Mouse (Mus musculus) midbrain, embryonic 11.5 days (tissue): ENCODE data around the gene Deaf1. TPM values are rescaled to one million over a fixed set of nuclear protein-coding genes. Genes with fewer than 3 reads are reported as not detected.

ENCODE experiments used
- ATAC-seq: fragments of 200-750 bp; cut with Nextera tagmentation; 2 replicates; pipeline ENCODE4 v1.8.0; 2017; ENCODE audit warnings: moderate TSS enrichment, moderate library complexity; ENCODE audit not compliant: low FRiP score
- DNase-seq: peaks from one replicate; pipeline ENCODE4 v3.0.0; 2015; ENCODE audit warnings: low spot score; ENCODE audit errors: missing footprints
- H3K27ac ChIP-seq: fragments of 300-500 bp; sonication (generic); 2 replicates; pipeline ENCODE4 v1.5.1; 2014; ENCODE audit warnings: low read depth, low read length
- H3K27me3 ChIP-seq: fragments of 300-500 bp; sonication (generic); 2 replicates; pipeline ENCODE4 v1.6.1; 2014; ENCODE audit warnings: mild to moderate bottlenecking, low read length, moderate library complexity, mixed read lengths; ENCODE audit not compliant: control insufficient read depth, insufficient read depth
- H3K36me3 ChIP-seq: fragments of 300-500 bp; sonication (generic); 2 replicates; pipeline ENCODE4 v1.6.1; 2014; ENCODE audit warnings: mild to moderate bottlenecking, low read length, moderate library complexity, mixed read lengths; ENCODE audit not compliant: control insufficient read depth, insufficient read depth
- H3K4me1 ChIP-seq: fragments of 300-500 bp; sonication (generic); 2 replicates; pipeline ENCODE4 v1.6.1; 2014; ENCODE audit warnings: low read length; ENCODE audit not compliant: control insufficient read depth, insufficient read depth
- H3K4me2 ChIP-seq: fragments of 300-500 bp; sonication (generic); 2 replicates; pipeline ENCODE4 v1.6.1; 2014; ENCODE audit warnings: mild to moderate bottlenecking, moderate library complexity
- H3K4me3 ChIP-seq: fragments of 300-500 bp; sonication (generic); 2 replicates; pipeline ENCODE4 v1.5.1; 2014; ENCODE audit warnings: low read depth, low read length
- H3K9ac ChIP-seq: fragments of 300-500 bp; sonication (generic); 2 replicates; pipeline ENCODE4 v1.6.1; 2014; ENCODE audit warnings: low read length
- H3K9me3 ChIP-seq: fragments of 300-500 bp; sonication (generic); 2 replicates; pipeline ENCODE4 v1.6.1; 2016; ENCODE audit warnings: low read length; ENCODE audit not compliant: control insufficient read depth
- WGBS: fragments of 180-500 bp; shearing (Covaris S2); extraction: QIAGEN DNeasy Blood & Tissue Kit; methylation state at CpG from one replicate; pipeline ENCODE4 v1.1.7; 2014; 5-methylcytosine and 5-hydroxymethylcytosine counted together
- polyA plus RNA-seq: library from polyadenylated mRNA; unstranded; fragments of >200 nt; fragmentation: Nextera tagmentation; extraction: Ambion mirVana; gene quantifications from 2 replicates; pipeline ENCODE4 v1.2.1, GENCODE M21; 2014

Gene Deaf1
- polyA plus RNA-seq, 1 experiment from 2014 or later: 66.9 TPM

GRCm38 (mm10) chr7:141292583-141293388 is 34.7 kb downstream of the Deaf1 start:
- WGBS: 23% methylated on average over 15 of the region's 15 CpGs
- no peak overlapping the region; the same call in 1 of the 2 replicates for H3K9ac ChIP-seq

DNA sequence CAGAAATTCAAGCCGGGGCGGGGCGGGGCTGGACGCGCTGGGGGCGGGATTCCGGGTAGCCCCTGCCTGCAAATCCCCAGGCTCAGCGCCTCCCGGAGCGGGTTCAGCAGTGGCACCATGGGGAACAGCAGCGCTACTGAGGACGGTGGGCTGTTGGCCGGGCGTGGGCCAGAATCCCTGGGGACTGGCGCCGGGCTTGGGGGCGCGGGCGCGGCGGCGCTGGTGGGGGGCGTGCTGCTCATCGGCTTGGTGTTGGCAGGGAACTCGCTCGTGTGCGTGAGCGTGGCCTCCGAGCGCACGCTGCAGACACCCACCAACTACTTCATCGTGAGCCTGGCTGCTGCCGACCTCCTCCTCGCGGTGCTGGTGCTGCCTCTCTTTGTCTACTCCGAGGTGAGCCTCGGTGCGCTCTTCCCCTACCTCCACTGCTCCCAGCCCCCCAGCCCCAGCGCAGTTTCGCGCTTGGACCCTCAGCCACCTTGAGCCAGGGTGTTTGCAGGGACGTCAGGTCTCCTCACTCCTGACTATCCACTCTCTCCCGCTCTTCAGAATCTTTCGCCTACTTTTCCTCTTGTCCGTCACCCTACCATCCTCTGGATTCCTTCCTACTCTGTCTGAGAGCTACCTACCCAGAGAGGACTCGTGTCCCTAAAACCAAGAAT is 35.4 kb downstream of the Deaf1 start, which contains the start of gene Drd4:
TSS of gene Drd4 (plus strand) at position 86 of the 662 bp plus-strand sequence.
- ATAC-seq (peak; percentile 60), DNase-seq (peak; percentile 95)
- under 1% methylated on average over 45 of the region's 46 CpGs for WGBS
- peak within 1 kb of the TSS; percentile 88 for H3K4me2 ChIP-seq
- H3K9me3 ChIP-seq: no peaks in the 10 kb centered on the region
- H3K4me1 ChIP-seq: peaks cover 21% of the 10 kb centered on the region
- peak within 1 kb of the TSS; percentile 65 for H3K9ac ChIP-seq
- H3K4me3 ChIP-seq: peak within 1 kb of the TSS; percentile 43
- H3K27ac ChIP-seq: no peak within 1 kb of the TSS
- peaks cover 57% of the 10 kb centered on the region for H3K27me3 ChIP-seq
- H3K36me3 ChIP-seq: peaks cover under 1% of the 10 kb centered on the region; the same call in 1 of the 2 replicates

More at GRCm38 (mm10) chr7:141292583-141293388, 34.7 kb downstream of the Deaf1 start:
- peak overlapping the region; percentile 88 for H3K4me2 ChIP-seq
- peaks cover 57% of the 10 kb centered on the region for H3K27me3 ChIP-seq
- no peaks in the 10 kb centered on the region for H3K9me3 ChIP-seq
- DNase-seq: peak; percentile 90
- H3K4me1 ChIP-seq: peaks cover 21% of the 10 kb centered on the region
- H3K36me3 ChIP-seq: peaks cover 4% of the 10 kb centered on the region
- H3K27ac ChIP-seq: no peak overlapping the region
- ATAC-seq: 0 out of 2 replicates have a peak, but pooled peaks have one; percentile 6
- H3K4me3 ChIP-seq: peak overlapping the region; percentile 43

GRCm38 (mm10) chr7:141288042-141288441 is 39.4 kb downstream of the Deaf1 start:
- 87% methylated on average over 3 of the region's 3 CpGs for WGBS

GRCm38 (mm10) chr7:141282756-141283155 is 44.7 kb downstream of the Deaf1 start:
- ATAC-seq: no peak
- Histone ChIP-seq H3K9me3 (no peaks in the 10 kb centered on the region), H3K27ac (no peak overlapping the region), H3K36me3 (no peaks in the 10 kb centered on the region), H3K4me1 (peaks cover 5% of the 10 kb centered on the region), H3K4me3 (no peak overlapping the region), H3K9ac (no peak overlapping the region), H3K27me3 (peaks cover 7% of the 10 kb centered on the region), H3K4me2 (no peak overlapping the region)
- no peak for DNase-seq
- 87% methylated on average over 4 of the region's 4 CpGs for WGBS

More at GRCm38 (mm10) chr7:141288042-141288441, 39.4 kb downstream of the Deaf1 start:
- no peak overlapping the region for H3K9ac ChIP-seq
- H3K4me3 ChIP-seq: no peak overlapping the region
- H3K27me3 ChIP-seq: peaks cover 26% of the 10 kb centered on the region
- peaks cover 9% of the 10 kb centered on the region for H3K4me1 ChIP-seq
- H3K4me2 ChIP-seq: no peak overlapping the region
- ATAC-seq (no peak), DNase-seq (no peak)
- no peaks in the 10 kb centered on the region for H3K36me3 ChIP-seq
- H3K27ac ChIP-seq: no peak overlapping the region
- H3K9me3 ChIP-seq: no peaks in the 10 kb centered on the region

- DNase-seq: no peak
- H3K27me3 ChIP-seq: peaks cover 7% of the 10 kb centered on the region
- no peak; the same call in 1 of the 2 replicates for ATAC-seq
- H3K9ac ChIP-seq: no peak overlapping the region
- H3K4me2 ChIP-seq: no peak overlapping the region
- no peak overlapping the region for H3K27ac ChIP-seq
- 63% methylated on average over 6 of the region's 6 CpGs for WGBS
- H3K36me3 ChIP-seq: no peaks in the 10 kb centered on the region
- H3K9me3 ChIP-seq: no peaks in the 10 kb centered on the region
- peaks cover 5% of the 10 kb centered on the region for H3K4me1 ChIP-seq
- H3K4me3 ChIP-seq: no peak overlapping the region
These were observed 46.0 kb downstream of the Deaf1 start for GRCm38 (mm10) chr7:141281442-141281841.

GRCm38 (mm10) chr7:141278766-141279590 is 48.5 kb downstream of the Deaf1 start, which contains the start of gene Sct:
TSS of gene Sct (minus strand) at chr7:141279133.
- DNase-seq: peak; percentile 94
- Histone ChIP-seq H3K27ac (no peak within 1 kb of the TSS), H3K36me3 (no peaks in the 10 kb centered on the region), H3K4me3 (peak within 1 kb of the TSS; percentile 37), H3K4me2 (peak within 1 kb of the TSS; percentile 82), H3K9me3 (no peaks in the 10 kb centered on the region), H3K9ac (peak within 1 kb of the TSS; percentile 57), H3K27me3 (peaks cover 7% of the 10 kb centered on the region), H3K4me1 (peaks cover 5% of the 10 kb centered on the region)
- 3% methylated on average over 46 of the region's 46 CpGs for WGBS
- ATAC-seq: peak; percentile 70

DNA sequence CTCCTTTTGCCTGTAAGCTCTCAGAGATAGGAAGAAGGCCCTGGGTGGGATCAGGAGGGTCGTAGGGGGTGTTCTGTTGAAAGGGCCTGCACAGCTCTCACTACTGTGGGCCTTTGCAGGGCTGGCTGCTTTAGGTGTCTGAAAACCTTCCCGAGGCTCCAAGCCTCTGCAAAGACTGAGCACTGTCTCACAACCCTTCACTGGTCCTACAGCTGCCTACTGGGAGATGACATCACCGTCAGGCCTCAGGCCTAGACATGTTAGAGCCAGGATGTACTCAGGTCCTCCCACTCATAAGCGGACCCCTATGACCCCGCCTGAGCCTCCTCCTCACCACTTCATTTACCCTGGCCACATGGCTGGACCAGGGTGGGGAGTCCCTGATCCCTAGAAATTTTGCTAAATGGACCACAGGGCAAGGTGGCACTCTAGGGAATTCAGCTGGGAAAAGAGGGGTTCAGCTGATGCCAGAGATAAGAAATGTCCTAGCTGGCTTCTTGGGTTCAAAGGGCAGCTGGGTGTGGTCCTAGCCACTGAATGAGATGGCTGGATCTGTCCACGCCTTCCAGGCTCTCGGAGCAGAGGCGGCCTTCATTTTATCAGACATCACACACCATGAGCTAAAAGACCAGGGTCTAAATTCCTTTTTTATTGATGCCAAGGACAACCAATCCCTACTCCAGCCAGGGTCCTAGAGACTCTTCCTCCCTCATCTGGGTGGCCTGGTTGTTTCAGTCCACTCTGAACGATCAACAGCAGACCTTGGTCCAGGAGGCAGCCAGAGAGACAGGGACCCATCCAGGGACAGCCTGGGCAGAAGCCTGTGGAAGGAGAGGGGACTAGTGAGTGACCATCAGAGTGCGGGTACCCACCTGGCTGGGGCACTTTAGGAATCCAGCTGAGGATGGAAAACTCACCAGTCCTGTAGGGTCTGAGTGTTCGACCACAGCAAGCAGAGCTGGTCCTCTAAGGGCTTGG is 49.5 kb downstream of the Deaf1 start:
- H3K9me3 ChIP-seq: no peaks in the 10 kb centered on the region
- H3K4me3 ChIP-seq: no peak overlapping the region
- no peak overlapping the region for H3K27ac ChIP-seq
- peaks cover 5% of the 10 kb centered on the region for H3K4me1 ChIP-seq
- no peak overlapping the region for H3K9ac ChIP-seq
- ATAC-seq (peak; percentile 4; the same call in 1 of the 2 replicates), DNase-seq (no peak)
- WGBS: 81% methylated on average over 11 of the region's 11 CpGs
- no peaks in the 10 kb centered on the region for H3K36me3 ChIP-seq
- H3K4me2 ChIP-seq: no peak overlapping the region
- peaks cover 7% of the 10 kb centered on the region for H3K27me3 ChIP-seq

DNA sequence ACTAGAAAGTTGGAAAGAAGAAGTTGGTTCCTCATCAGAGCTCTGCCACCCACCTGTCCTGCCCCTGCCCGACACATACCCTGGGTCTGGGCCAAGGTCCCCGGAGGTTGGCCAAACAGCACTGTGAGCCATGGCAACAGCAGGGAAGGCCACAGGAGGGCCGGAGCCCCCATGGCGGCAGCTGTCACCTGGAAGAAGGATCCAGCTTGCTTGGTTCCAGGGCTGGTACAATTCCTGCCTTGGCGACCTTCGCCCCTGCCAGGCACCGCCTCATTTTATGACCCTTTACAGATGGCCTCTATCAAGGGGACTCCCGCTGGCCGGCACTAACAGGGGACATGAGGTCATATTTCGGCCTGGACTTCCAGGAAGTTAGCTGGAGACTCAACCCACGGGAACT is 50.9 kb downstream of the Deaf1 start, which contains the start of gene Cdhr5:
TSS of gene Cdhr5 (minus strand) at position 241 of the 400 bp plus-strand sequence.
- ATAC-seq (no peak), DNase-seq (no peak)
- H3K4me1 ChIP-seq: peaks cover 5% of the 10 kb centered on the region
- WGBS: 82% methylated on average over 11 of the region's 11 CpGs
- H3K27ac ChIP-seq: no peak within 1 kb of the TSS
- H3K36me3 ChIP-seq: no peaks in the 10 kb centered on the region
- H3K9ac ChIP-seq: no peak within 1 kb of the TSS
- H3K4me3 ChIP-seq: no peak within 1 kb of the TSS
- H3K4me2 ChIP-seq: no peak within 1 kb of the TSS
- H3K9me3 ChIP-seq: no peaks in the 10 kb centered on the region
- H3K27me3 ChIP-seq: peaks cover 7% of the 10 kb centered on the region
